Mouse (Mus musculus): ENCODE data around the gene Naglu. TPM values are rescaled to one million over a fixed set of nuclear protein-coding genes. Genes with fewer than 3 reads are reported as not detected.
A peak's percentile ranks its signal among the peaks of the same experiment; 100 is the strongest.

Naglu gene
- polyA plus RNA-seq, 1 experiment from 2014 or later, result 10.8 TPM

GRCm38 (mm10) chr11:101060126-101060525, 9.7 kb upstream of the Naglu start:
- Histone ChIP-seq H3K36me3 (peaks cover 66% of the 10 kb centered on the region), H3K4me3 (no peak overlapping the region), H3K4me1 (peaks cover 10% of the 10 kb centered on the region), H3K9ac (no peak overlapping the region), H3K27ac (no peak overlapping the region), H3K4me2 (replicated peaks) (no peak overlapping the region), H3K9me3 (no peaks in the 10 kb centered on the region), H3K27me3 (replicated peaks) (no peaks in the 10 kb centered on the region)
- 84% methylated on average over 8 of the region's 8 CpGs for WGBS
- no peak for ATAC-seq (ENCODE audit: low FRiP score, low read depth)

DNA sequence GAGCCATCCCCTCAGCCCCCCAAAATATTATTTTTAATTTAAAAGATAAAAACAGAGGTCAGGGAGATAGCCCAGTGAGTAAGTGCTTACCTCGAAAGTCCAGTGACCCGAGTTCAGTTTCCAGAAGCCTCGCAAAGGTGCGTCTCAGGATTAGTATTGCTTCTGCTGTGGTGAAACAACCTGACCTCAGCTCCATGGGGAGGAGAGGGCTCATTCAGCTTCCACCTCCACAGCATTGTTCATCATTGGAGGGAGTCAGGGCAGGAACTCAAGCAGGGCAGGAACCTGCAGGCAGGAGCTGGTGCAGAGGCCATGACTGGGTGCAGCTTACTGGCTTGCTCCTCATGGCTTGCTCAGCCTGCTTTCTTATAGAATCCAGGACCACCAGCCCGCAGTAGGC, 8.8 kb upstream of the Naglu start:
- H3K4me3 ChIP-seq, result no peak overlapping the region
- peaks cover 10% of the 10 kb centered on the region for H3K4me1 ChIP-seq
- ATAC-seq (ENCODE audit: low FRiP score, low read depth), result no peak
- no peak overlapping the region for H3K27ac ChIP-seq
- 94% methylated on average over 5 of the region's 5 CpGs for WGBS
- H3K9ac ChIP-seq, result no peak overlapping the region
- no peaks in the 10 kb centered on the region for H3K9me3 ChIP-seq
- H3K36me3 ChIP-seq, result peaks cover 57% of the 10 kb centered on the region
- no peaks in the 10 kb centered on the region for H3K27me3 ChIP-seq (replicated peaks)
- no peak overlapping the region for H3K4me2 ChIP-seq (replicated peaks)

- Histone ChIP-seq H3K27me3 (replicated peaks) (no peaks in the 10 kb centered on the region), H3K4me2 (replicated peaks) (no peak overlapping the region), H3K4me3 (no peak overlapping the region), H3K9me3 (no peaks in the 10 kb centered on the region), H3K4me1 (peaks cover 16% of the 10 kb centered on the region), H3K36me3 (peaks cover 45% of the 10 kb centered on the region), H3K27ac (no peak overlapping the region), H3K9ac (no peak overlapping the region)
- no peak for ATAC-seq (ENCODE audit: low FRiP score, low read depth)
- WGBS, result 78% methylated on average over 12 of the region's 12 CpGs
These were observed 7.5 kb upstream of the Naglu start for GRCm38 (mm10) chr11:101062165-101062884.

GRCm38 (mm10) chr11:101062971-101063675, 6.7 kb upstream of the Naglu start:
- Histone ChIP-seq H3K4me3 (no peak overlapping the region), H3K9me3 (no peaks in the 10 kb centered on the region), H3K9ac (no peak overlapping the region), H3K27ac (peak overlapping the region; percentile 2; the same call in 1 of the 2 replicates), H3K27me3 (replicated peaks) (no peaks in the 10 kb centered on the region), H3K36me3 (peaks cover 44% of the 10 kb centered on the region), H3K4me1 (peaks cover 16% of the 10 kb centered on the region), H3K4me2 (replicated peaks) (no peak overlapping the region)
- 70% methylated on average over 14 of the region's 14 CpGs for WGBS
- no peak for ATAC-seq (ENCODE audit: low FRiP score, low read depth)

DNA sequence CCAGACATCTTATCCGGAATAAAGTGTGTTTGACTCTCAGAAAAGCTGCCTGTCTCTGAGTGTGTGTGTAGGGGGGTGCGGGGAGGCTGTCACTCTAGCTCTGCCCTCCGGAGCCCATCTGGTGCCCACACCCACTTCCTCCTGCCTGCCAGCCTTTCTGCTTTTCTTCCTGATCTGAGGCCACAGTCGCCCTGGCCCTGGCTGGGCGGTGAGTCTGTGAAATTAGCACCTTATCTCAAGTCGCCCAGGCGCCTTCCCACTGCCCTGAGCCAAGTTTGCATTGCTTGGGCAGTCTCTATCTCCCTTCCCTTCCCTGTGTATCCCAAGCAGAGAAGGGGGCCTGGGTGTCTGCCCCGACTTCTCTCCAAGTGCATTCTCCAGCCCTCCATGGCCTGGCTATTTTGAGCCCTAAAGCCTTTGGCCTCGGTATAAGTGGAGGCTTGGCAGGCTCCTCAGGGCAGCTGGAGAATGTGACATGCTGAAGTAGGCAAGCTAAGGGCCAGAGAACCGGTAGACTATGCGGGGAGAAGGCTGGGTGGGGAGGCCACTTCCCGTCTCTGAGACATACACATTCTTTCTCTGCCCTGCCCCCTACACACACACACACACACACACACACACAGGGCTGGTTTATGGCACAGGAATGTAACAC, 6.0 kb upstream of the Naglu start:
- no peak for ATAC-seq (ENCODE audit: low FRiP score, low read depth)
- Histone ChIP-seq H3K36me3 (peaks cover 37% of the 10 kb centered on the region), H3K27me3 (replicated peaks) (no peaks in the 10 kb centered on the region), H3K4me2 (replicated peaks) (no peak overlapping the region), H3K4me1 (peaks cover 16% of the 10 kb centered on the region), H3K9me3 (no peaks in the 10 kb centered on the region), H3K9ac (no peak overlapping the region), H3K27ac (peak overlapping the region; percentile 2), H3K4me3 (no peak overlapping the region)
- 58% methylated on average over 12 of the region's 12 CpGs for WGBS

GRCm38 (mm10) chr11:101064462-101064861, 5.3 kb upstream of the Naglu start:
- Histone ChIP-seq H3K36me3 (peaks cover 31% of the 10 kb centered on the region), H3K27ac (no peak overlapping the region), H3K9me3 (no peaks in the 10 kb centered on the region), H3K9ac (no peak overlapping the region), H3K4me1 (peaks cover 19% of the 10 kb centered on the region), H3K4me2 (replicated peaks) (no peak overlapping the region), H3K4me3 (no peak overlapping the region), H3K27me3 (replicated peaks) (no peaks in the 10 kb centered on the region)
- 86% methylated on average over 4 of the region's 4 CpGs for WGBS
- ATAC-seq (ENCODE audit: low FRiP score, low read depth), result no peak

GRCm38 (mm10) chr11:101065002-101065401, 4.8 kb upstream of the Naglu start:
- ATAC-seq (ENCODE audit: low FRiP score, low read depth), result no peak
- 94% methylated on average over 9 of the region's 9 CpGs for WGBS
- Histone ChIP-seq H3K9me3 (no peaks in the 10 kb centered on the region), H3K36me3 (peaks cover 26% of the 10 kb centered on the region), H3K4me1 (peaks cover 19% of the 10 kb centered on the region), H3K9ac (no peak overlapping the region), H3K4me2 (replicated peaks) (no peak overlapping the region), H3K27ac (no peak overlapping the region), H3K27me3 (replicated peaks) (no peaks in the 10 kb centered on the region), H3K4me3 (no peak overlapping the region)

DNA sequence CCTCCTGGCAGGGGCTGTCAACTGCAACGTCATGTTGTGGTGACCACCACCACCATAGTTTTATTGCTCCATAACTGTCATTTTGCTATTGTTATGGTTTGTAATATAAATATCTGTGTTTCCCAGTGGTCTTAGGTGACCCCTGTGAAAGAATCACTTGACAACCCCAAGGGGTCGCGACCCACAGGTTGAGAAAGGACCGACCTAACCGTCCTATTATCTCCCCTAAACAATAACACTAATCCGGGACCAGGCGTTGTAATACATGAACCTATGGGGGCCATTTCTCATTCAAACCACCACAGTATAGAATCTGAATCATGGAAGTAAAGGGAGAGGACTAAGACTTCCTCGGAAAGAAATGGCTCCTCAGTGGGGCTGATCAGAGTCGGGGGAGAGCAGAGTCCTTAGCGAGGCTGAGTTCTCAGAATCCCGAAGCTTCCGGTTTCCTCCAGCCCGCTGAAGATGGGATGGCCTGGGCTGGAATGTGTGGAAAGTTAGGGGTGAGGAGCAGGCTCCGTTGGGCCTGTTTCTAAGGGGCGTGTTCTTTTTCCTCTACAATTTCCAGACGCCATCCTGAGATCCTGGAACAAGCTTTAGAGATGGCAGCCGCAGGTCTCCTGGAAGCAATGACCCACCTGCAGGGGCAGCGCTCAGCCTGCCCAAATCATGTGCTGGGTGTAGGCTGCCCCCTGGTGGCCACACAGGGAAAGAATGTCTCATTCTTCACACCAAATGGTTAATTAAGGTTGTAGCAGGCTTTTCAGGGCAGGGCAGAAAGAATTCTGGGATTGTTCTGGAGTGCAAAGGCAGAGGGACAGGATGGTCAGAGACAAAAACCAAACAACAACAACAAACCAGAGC, 3.0 kb upstream of the Naglu start:
- Histone ChIP-seq H3K4me2 (replicated peaks) (peak overlapping the region; percentile 60), H3K27me3 (replicated peaks) (peaks cover 3% of the 10 kb centered on the region; the same call in 1 of the 2 replicates), H3K9me3 (no peaks in the 10 kb centered on the region), H3K4me1 (peaks cover 23% of the 10 kb centered on the region), H3K9ac (peak overlapping the region; percentile 29), H3K4me3 (peak overlapping the region; percentile 22), H3K27ac (no peak overlapping the region), H3K36me3 (peaks cover 19% of the 10 kb centered on the region)
- ATAC-seq (ENCODE audit: low FRiP score, low read depth), result no peak
- WGBS, result 22% methylated on average over 18 of the region's 18 CpGs

DNA sequence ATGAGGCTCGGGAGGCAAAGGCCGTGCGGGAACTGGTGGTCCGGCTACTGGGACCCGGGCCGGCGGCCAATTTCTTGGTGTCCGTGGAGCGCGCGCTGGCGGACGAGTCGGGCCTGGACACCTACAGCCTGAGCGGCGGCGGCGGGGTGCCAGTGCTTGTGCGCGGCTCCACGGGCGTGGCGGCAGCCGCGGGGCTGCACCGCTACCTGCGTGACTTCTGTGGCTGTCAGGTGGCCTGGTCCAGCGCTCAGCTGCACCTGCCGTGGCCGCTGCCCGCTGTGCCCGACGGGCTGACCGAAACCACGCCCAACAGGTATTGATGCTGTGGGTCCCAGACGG, 346 bp downstream of the Naglu start:
- Histone ChIP-seq H3K27me3 (replicated peaks) (peaks cover 3% of the 10 kb centered on the region; the same call in 1 of the 2 replicates), H3K4me3 (peak overlapping the region; percentile 76), H3K27ac (no peak overlapping the region), H3K4me2 (replicated peaks) (peak overlapping the region; percentile 98), H3K9ac (peak overlapping the region; percentile 83), H3K36me3 (no peaks in the 10 kb centered on the region), H3K4me1 (peaks cover 13% of the 10 kb centered on the region; the same call in 1 of the 2 replicates), H3K9me3 (no peaks in the 10 kb centered on the region)
- peak; percentile 72 for ATAC-seq (ENCODE audit: low FRiP score, low read depth)
- under 1% methylated on average over 36 of the region's 36 CpGs for WGBS

GRCm38 (mm10) chr11:101070987-101071386, 1.2 kb downstream of the Naglu start:
- Histone ChIP-seq H3K27ac (no peak overlapping the region), H3K9ac (no peak overlapping the region), H3K4me1 (peaks cover 13% of the 10 kb centered on the region; the same call in 1 of the 2 replicates), H3K9me3 (no peaks in the 10 kb centered on the region), H3K27me3 (replicated peaks) (peaks cover 5% of the 10 kb centered on the region; the same call in 1 of the 2 replicates), H3K4me2 (replicated peaks) (peak overlapping the region; percentile 98), H3K36me3 (no peaks in the 10 kb centered on the region), H3K4me3 (peak overlapping the region; percentile 76; the same call in 1 of the 2 replicates)
- 79% methylated on average over 6 of the region's 6 CpGs for WGBS
- no peak for ATAC-seq (ENCODE audit: low FRiP score, low read depth)

- no peak overlapping the region for H3K9ac ChIP-seq
- H3K27ac ChIP-seq, result no peak overlapping the region
- H3K4me3 ChIP-seq, result no peak overlapping the region
- no peaks in the 10 kb centered on the region for H3K9me3 ChIP-seq
- no peak for ATAC-seq (ENCODE audit: low FRiP score, low read depth)
- no peak overlapping the region for H3K4me2 ChIP-seq (replicated peaks)
- H3K27me3 ChIP-seq (replicated peaks), result peaks cover 14% of the 10 kb centered on the region; the same call in 1 of the 2 replicates
- H3K36me3 ChIP-seq, result no peaks in the 10 kb centered on the region
- peaks cover 8% of the 10 kb centered on the region; the same call in 1 of the 2 replicates for H3K4me1 ChIP-seq
- 73% methylated on average over 14 of the region's 14 CpGs for WGBS
These were observed 2.1 kb downstream of the Naglu start for GRCm38 (mm10) chr11:101071810-101072428.

All from neural tube, embryonic 12.5 days (tissue).